Mouse (Mus musculus): ENCODE results near the gene Akap11. TPM values are rescaled to one million over a fixed set of nuclear protein-coding genes. Genes with fewer than 3 reads are reported as not detected.

Gene Akap11
- polyA plus RNA-seq, 1 experiment from 2014 or later, result 44.0 TPM

DNA sequence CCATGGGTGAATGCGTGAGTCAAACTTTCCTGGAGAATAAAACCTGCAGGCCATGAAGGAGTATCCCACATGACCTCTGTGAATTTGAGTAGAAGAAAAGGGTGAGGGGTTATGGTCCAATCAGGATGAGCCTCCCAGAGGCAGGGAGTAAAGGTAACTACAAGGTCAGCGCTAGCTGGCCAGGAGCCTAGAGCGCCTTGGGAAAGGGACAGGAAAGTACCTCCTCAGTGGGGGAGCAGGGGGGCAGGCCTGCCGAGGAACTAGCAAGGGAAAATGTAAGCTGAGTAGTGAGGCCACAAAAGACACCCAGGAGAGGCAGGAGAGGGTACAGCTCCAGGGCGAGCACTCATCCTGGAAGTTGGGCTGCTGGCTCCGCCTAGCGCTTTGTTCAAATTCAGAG is 67.6 kb downstream of the Akap11 start:
- no peak overlapping the region for H3K9ac ChIP-seq (replicated peaks; ENCODE audit: low read depth, low read length)
- no peaks in the 10 kb centered on the region for H3K36me3 ChIP-seq (ENCODE audit: control insufficient read depth, insufficient read depth)
- H3K4me2 ChIP-seq (ENCODE audit: low read length), result no peak overlapping the region
- no peak overlapping the region for H3K4me3 ChIP-seq (replicated peaks; ENCODE audit: low read length)
- no peak overlapping the region for H3K27ac ChIP-seq (ENCODE audit: low read length)
- 70% methylated on average over 7 of the region's 7 CpGs for WGBS
- no peak for ATAC-seq
- no peaks in the 10 kb centered on the region for H3K9me3 ChIP-seq (ENCODE audit: control insufficient read depth, low read length)
- no peaks in the 10 kb centered on the region for H3K27me3 ChIP-seq (replicated peaks; ENCODE audit: control insufficient read depth, insufficient read depth, low read length)
- H3K4me1 ChIP-seq (replicated peaks; ENCODE audit: control insufficient read depth, insufficient read depth, low read length), result no peaks in the 10 kb centered on the region

DNA sequence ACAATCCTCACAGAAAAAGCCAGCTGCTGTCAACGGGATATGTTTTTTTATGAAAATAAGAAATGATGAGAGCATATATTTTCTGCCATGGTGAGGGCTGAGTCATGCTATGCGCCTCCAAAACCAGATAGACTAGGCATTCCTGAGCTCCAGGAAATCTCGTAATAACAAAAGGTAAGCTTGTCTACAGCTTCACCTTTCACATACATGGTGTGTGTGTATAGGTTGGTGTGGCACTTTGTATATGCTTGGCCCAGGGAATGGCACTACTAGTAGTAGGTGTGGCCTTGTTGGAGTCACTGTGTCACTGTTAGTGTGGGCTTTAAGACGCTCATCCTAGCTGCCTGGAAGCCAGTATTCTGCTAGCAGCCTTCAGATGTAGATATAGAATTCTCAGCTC is 68.6 kb downstream of the Akap11 start:
- no peak for ATAC-seq
- no peaks in the 10 kb centered on the region for H3K27me3 ChIP-seq (replicated peaks; ENCODE audit: control insufficient read depth, insufficient read depth, low read length)
- no peak overlapping the region for H3K4me2 ChIP-seq (ENCODE audit: low read length)
- H3K4me3 ChIP-seq (replicated peaks; ENCODE audit: low read length), result no peak overlapping the region
- H3K9ac ChIP-seq (replicated peaks; ENCODE audit: low read depth, low read length), result no peak overlapping the region
- H3K4me1 ChIP-seq (replicated peaks; ENCODE audit: control insufficient read depth, insufficient read depth, low read length), result no peaks in the 10 kb centered on the region
- no peaks in the 10 kb centered on the region for H3K36me3 ChIP-seq (ENCODE audit: control insufficient read depth, insufficient read depth)
- H3K27ac ChIP-seq (ENCODE audit: low read length), result no peak overlapping the region
- H3K9me3 ChIP-seq (ENCODE audit: control insufficient read depth, low read length), result no peaks in the 10 kb centered on the region
- 88% methylated on average over 4 of the region's 4 CpGs for WGBS

DNA sequence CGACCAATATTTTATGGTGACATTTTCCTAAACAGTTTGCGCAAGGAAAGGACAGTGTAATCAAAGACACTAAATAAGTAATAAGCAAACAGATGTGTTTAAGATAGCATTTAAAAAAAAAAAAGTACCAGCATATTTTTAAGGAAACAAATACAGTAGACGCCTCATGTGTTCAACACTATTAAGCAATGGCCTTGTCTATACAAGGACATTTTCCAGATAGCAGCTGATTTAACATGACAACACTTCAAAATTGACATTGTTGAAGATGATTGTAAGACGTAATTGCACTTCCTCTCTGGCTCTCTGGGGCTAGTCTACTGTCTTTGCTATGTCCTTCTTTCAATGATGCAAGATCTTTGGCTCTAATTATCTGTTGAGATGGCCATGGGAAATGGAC is 72.3 kb downstream of the Akap11 start:
- H3K36me3 ChIP-seq (ENCODE audit: control insufficient read depth, insufficient read depth), result no peaks in the 10 kb centered on the region
- no peak overlapping the region for H3K9ac ChIP-seq (replicated peaks; ENCODE audit: low read depth, low read length)
- no peak overlapping the region for H3K4me2 ChIP-seq (ENCODE audit: low read length)
- ATAC-seq, result no peak
- H3K27ac ChIP-seq (ENCODE audit: low read length), result no peak overlapping the region
- H3K9me3 ChIP-seq (ENCODE audit: control insufficient read depth, low read length), result no peaks in the 10 kb centered on the region
- H3K4me1 ChIP-seq (replicated peaks; ENCODE audit: control insufficient read depth, insufficient read depth, low read length), result no peaks in the 10 kb centered on the region; the same call in 1 of the 2 replicates
- H3K27me3 ChIP-seq (replicated peaks; ENCODE audit: control insufficient read depth, insufficient read depth, low read length), result no peaks in the 10 kb centered on the region
- no peak overlapping the region for H3K4me3 ChIP-seq (replicated peaks; ENCODE audit: low read length)
- 95% methylated on average over 4 of the region's 4 CpGs for WGBS

DNA sequence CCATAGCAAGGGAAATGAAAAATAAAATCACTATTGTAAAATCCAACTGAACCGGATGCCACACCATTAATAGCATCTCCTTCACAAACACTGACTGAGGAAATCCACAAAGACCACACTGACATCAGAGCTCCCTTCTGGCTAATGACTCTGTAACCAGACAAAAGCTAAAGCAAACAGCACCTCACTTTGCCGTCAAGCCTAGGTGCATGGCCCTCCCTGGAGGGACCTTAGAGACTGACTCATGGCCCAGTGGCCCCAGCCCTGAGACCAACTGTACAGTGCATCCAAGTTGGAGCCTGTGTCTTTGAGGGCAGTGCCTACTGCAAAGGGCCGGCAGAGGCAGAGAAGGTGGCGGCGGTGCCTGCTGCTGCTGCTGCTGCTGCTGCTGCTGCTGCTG is 77.5 kb downstream of the Akap11 start:
- Histone ChIP-seq H3K4me1 (replicated peaks; ENCODE audit: control insufficient read depth, insufficient read depth, low read length) (no peaks in the 10 kb centered on the region; the same call in 1 of the 2 replicates), H3K36me3 (ENCODE audit: control insufficient read depth, insufficient read depth) (no peaks in the 10 kb centered on the region), H3K27ac (ENCODE audit: low read length) (no peak overlapping the region), H3K9me3 (ENCODE audit: control insufficient read depth, low read length) (no peaks in the 10 kb centered on the region), H3K4me2 (ENCODE audit: low read length) (no peak overlapping the region), H3K4me3 (replicated peaks; ENCODE audit: low read length) (no peak overlapping the region), H3K9ac (replicated peaks; ENCODE audit: low read depth, low read length) (no peak overlapping the region), H3K27me3 (replicated peaks; ENCODE audit: control insufficient read depth, insufficient read depth, low read length) (no peaks in the 10 kb centered on the region)
- 62% methylated on average over 5 of the region's 5 CpGs for whole genome bisulfite sequencing
- no peak for ATAC-seq

DNA sequence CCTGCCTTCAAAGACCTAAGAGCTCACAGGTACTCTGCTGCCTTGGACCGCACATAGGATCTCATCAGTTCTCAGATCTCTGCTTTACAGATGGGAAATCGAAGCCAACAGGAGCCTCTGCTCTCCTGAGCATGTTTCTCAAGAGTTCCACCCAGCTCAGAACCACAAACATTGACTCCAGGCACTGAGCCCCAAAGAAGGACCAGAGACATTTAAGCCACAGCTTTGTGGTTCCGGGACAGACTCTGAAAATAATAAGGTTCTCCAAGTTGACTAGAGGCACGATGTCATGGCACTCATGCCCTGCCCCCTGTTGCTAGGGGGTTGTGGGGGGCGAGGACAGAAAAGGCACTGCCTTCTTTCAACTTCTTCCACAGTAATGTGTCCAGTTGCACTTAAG is 77.9 kb downstream of the Akap11 start:
- no peaks in the 10 kb centered on the region for H3K27me3 ChIP-seq (replicated peaks; ENCODE audit: control insufficient read depth, insufficient read depth, low read length)
- 77% methylated on average over 5 of the region's 5 CpGs for WGBS
- no peak overlapping the region for H3K27ac ChIP-seq (ENCODE audit: low read length)
- no peaks in the 10 kb centered on the region; the same call in 1 of the 2 replicates for H3K4me1 ChIP-seq (replicated peaks; ENCODE audit: control insufficient read depth, insufficient read depth, low read length)
- H3K36me3 ChIP-seq (ENCODE audit: control insufficient read depth, insufficient read depth), result no peaks in the 10 kb centered on the region
- no peaks in the 10 kb centered on the region for H3K9me3 ChIP-seq (ENCODE audit: control insufficient read depth, low read length)
- H3K4me2 ChIP-seq (ENCODE audit: low read length), result no peak overlapping the region
- no peak for ATAC-seq
- no peak overlapping the region for H3K9ac ChIP-seq (replicated peaks; ENCODE audit: low read depth, low read length)
- no peak overlapping the region for H3K4me3 ChIP-seq (replicated peaks; ENCODE audit: low read length)

DNA sequence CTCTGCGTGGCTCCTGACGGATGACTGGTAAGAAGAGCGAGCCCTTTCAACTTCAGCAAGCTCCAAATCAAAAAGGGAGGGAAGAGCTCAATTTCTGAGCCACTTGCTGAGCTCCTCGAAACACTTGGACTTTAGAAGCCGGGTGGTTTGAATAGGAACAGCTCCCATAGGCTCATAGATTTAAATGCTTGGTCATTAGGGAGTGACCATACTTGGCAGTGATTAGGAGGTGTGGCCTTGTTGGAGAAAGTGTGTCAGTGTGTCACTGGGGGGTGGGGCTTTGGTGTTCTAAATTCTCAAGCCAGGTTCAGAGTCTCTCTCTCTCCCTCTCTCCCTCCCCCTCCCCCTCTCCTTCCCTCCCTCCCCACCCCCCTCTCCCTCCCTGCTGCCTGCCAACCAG is 81.6 kb downstream of the Akap11 start:
- H3K4me3 ChIP-seq (replicated peaks; ENCODE audit: low read length), result no peak overlapping the region
- 71% methylated on average over 5 of the region's 5 CpGs for WGBS
- H3K36me3 ChIP-seq (ENCODE audit: control insufficient read depth, insufficient read depth), result no peaks in the 10 kb centered on the region
- no peak for ATAC-seq
- H3K4me2 ChIP-seq (ENCODE audit: low read length), result no peak overlapping the region
- H3K9me3 ChIP-seq (ENCODE audit: control insufficient read depth, low read length), result no peaks in the 10 kb centered on the region
- H3K9ac ChIP-seq (replicated peaks; ENCODE audit: low read depth, low read length), result no peak overlapping the region
- no peak overlapping the region for H3K27ac ChIP-seq (ENCODE audit: low read length)
- H3K27me3 ChIP-seq (replicated peaks; ENCODE audit: control insufficient read depth, insufficient read depth, low read length), result no peaks in the 10 kb centered on the region
- no peaks in the 10 kb centered on the region; the same call in 1 of the 2 replicates for H3K4me1 ChIP-seq (replicated peaks; ENCODE audit: control insufficient read depth, insufficient read depth, low read length)

DNA sequence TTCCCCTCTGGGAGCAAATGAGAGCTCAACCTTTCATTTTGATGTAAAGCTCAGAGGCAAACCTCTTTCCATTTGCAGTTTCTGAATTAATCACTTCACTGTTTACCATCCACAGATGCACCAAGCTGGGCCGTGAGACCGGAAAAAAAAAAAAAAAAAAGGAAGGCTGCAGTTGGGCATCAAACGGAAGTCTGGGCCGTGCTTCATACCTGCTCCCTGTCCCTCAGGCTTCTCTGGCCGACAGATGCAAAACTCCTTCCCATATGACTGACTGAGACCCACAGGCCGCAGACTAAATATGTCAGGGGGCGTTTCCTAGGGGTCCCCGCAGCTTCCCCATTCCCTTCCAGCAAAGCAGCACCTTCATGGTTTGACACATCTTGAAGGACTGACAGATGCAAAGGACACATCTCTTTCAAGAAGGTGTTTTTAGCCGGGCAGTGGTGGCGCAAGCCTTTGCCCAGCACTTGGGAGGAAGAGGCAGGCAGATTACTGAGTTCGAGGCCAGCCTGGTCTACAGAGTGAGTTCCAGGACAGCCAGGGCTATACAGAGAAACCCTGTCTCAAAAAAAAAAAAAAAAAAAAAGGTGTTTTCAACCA is 87.7 kb downstream of the Akap11 start:
- Histone ChIP-seq H3K9ac (replicated peaks; ENCODE audit: low read depth, low read length) (no peak overlapping the region), H3K27me3 (replicated peaks; ENCODE audit: control insufficient read depth, insufficient read depth, low read length) (no peaks in the 10 kb centered on the region), H3K27ac (ENCODE audit: low read length) (no peak overlapping the region), H3K9me3 (ENCODE audit: control insufficient read depth, low read length) (no peaks in the 10 kb centered on the region), H3K4me3 (replicated peaks; ENCODE audit: low read length) (no peak overlapping the region), H3K4me1 (replicated peaks; ENCODE audit: control insufficient read depth, insufficient read depth, low read length) (no peaks in the 10 kb centered on the region), H3K4me2 (ENCODE audit: low read length) (no peak overlapping the region), H3K36me3 (ENCODE audit: control insufficient read depth, insufficient read depth) (no peaks in the 10 kb centered on the region)
- 89% methylated on average over 11 of the region's 11 CpGs for WGBS
- no peak for ATAC-seq

DNA sequence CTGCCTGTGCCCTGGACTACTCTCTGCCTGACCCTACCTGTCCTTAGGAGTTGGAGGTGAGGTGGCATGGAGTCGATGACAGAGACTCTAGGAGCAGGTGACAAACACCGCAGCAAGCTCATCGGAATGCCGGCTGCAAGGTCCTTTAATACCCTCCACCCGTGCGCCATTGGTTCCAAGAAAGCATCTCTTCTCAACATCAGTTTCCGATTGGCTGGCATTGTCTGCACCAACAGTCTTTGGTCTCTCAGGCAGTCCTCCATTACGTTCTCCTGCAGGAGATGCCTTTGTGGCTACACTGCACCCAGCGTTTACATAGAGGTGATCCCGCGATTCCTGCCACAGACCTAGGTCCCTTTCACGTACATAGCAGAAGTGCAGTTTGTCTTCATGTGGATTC is 88.6 kb downstream of the Akap11 start:
- ATAC-seq, result no peak
- Histone ChIP-seq H3K4me3 (replicated peaks; ENCODE audit: low read length) (no peak overlapping the region), H3K27ac (ENCODE audit: low read length) (no peak overlapping the region), H3K27me3 (replicated peaks; ENCODE audit: control insufficient read depth, insufficient read depth, low read length) (no peaks in the 10 kb centered on the region), H3K4me1 (replicated peaks; ENCODE audit: control insufficient read depth, insufficient read depth, low read length) (no peaks in the 10 kb centered on the region), H3K9me3 (ENCODE audit: control insufficient read depth, low read length) (no peaks in the 10 kb centered on the region), H3K9ac (replicated peaks; ENCODE audit: low read depth, low read length) (no peak overlapping the region), H3K4me2 (ENCODE audit: low read length) (no peak overlapping the region), H3K36me3 (ENCODE audit: control insufficient read depth, insufficient read depth) (no peaks in the 10 kb centered on the region)
- 92% methylated on average over 12 of the region's 12 CpGs for WGBS

DNA sequence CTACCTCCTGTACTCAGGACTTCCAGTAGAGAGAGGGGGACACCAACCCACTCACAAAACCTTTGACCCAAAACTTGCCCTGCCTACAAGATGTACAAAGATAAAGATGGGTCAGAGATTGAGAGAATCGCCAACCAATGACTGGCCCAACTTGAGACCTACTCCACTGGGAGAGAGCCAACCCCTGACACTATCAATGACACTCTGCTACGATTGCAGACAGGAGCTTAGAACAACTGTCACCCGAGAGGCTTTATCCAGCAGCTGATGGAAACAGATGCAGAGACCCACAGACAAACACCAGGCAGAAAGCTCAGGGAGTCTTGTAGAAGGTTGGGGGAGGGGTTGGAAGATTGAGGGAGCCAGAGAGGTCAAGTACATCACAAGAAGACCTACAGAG is 89.1 kb downstream of the Akap11 start:
- H3K27me3 ChIP-seq (replicated peaks; ENCODE audit: control insufficient read depth, insufficient read depth, low read length), result no peaks in the 10 kb centered on the region
- no peaks in the 10 kb centered on the region for H3K9me3 ChIP-seq (ENCODE audit: control insufficient read depth, low read length)
- no peaks in the 10 kb centered on the region for H3K36me3 ChIP-seq (ENCODE audit: control insufficient read depth, insufficient read depth)
- 84% methylated on average over 3 of the region's 3 CpGs for WGBS
- no peak overlapping the region for H3K27ac ChIP-seq (ENCODE audit: low read length)
- H3K4me3 ChIP-seq (replicated peaks; ENCODE audit: low read length), result no peak overlapping the region
- no peaks in the 10 kb centered on the region for H3K4me1 ChIP-seq (replicated peaks; ENCODE audit: control insufficient read depth, insufficient read depth, low read length)
- ATAC-seq, result no peak
- no peak overlapping the region for H3K4me2 ChIP-seq (ENCODE audit: low read length)
- no peak overlapping the region for H3K9ac ChIP-seq (replicated peaks; ENCODE audit: low read depth, low read length)
